Mouse (Mus musculus) midbrain, embryonic 12.5 days (tissue): Measurements from ENCODE around the gene Btbd16. TPM values are rescaled to one million over a fixed set of nuclear protein-coding genes. Genes with fewer than 3 reads are reported as not detected.

Experiments
- ATAC-seq: fragments of 200-750 bp; cut with Nextera tagmentation; 2 replicates; pipeline ENCODE4 v1.8.0; 2017; ENCODE audit warnings: low read depth, moderate TSS enrichment, moderate library complexity; ENCODE audit not compliant: low FRiP score
- H3K27ac ChIP-seq: fragments of 300-500 bp; sonication (generic); replicated peaks from 2 replicates; pipeline ENCODE4 v1.5.1; 2016; ENCODE audit warnings: mild to moderate bottlenecking
- H3K27me3 ChIP-seq: fragments of 300-500 bp; sonication (generic); 2 replicates; pipeline ENCODE4 v1.6.1; 2016; ENCODE audit warnings: mild to moderate bottlenecking
- H3K36me3 ChIP-seq: fragments of 300-500 bp; sonication (generic); 2 replicates; pipeline ENCODE4 v1.6.1; 2016
- H3K4me1 ChIP-seq: fragments of 300-500 bp; sonication (generic); 2 replicates; pipeline ENCODE4 v1.6.1; 2016
- H3K4me2 ChIP-seq: fragments of 300-500 bp; sonication (generic); replicated peaks from 2 replicates; pipeline ENCODE4 v1.6.1; 2016; ENCODE audit warnings: mild to moderate bottlenecking, moderate library complexity
- H3K4me3 ChIP-seq: fragments of 300-500 bp; sonication (generic); 2 replicates; pipeline ENCODE4 v1.5.1; 2016; ENCODE audit warnings: mild to moderate bottlenecking
- H3K9ac ChIP-seq: fragments of 300-500 bp; sonication (generic); replicated peaks from 2 replicates; pipeline ENCODE4 v1.6.1; 2016; ENCODE audit warnings: mild to moderate bottlenecking, moderate library complexity
- H3K9me3 ChIP-seq: fragments of 300-500 bp; sonication (generic); 2 replicates; pipeline ENCODE4 v1.6.1; 2016; ENCODE audit warnings: mild to moderate bottlenecking
- WGBS: fragments of 180-500 bp; shearing (Covaris S2); methylation state at CpG from one replicate; pipeline ENCODE4 v1.1.7; 2016; 5-methylcytosine and 5-hydroxymethylcytosine counted together
- polyA plus RNA-seq: library from polyadenylated mRNA; unstranded; fragments of >200 nt; fragmentation: Nextera tagmentation; extraction: Ambion mirVana; gene quantifications from 2 replicates; pipeline ENCODE4 v1.2.1, GENCODE M21; 2016

Btbd16 gene
- polyA plus RNA-seq, 1 experiment from 2014 or later: not detected

- 78% methylated on average over 5 of the region's 5 CpGs for WGBS
- H3K4me2 ChIP-seq: no peak overlapping the region
- no peak overlapping the region for H3K27ac ChIP-seq
- ATAC-seq: no peak
- no peak overlapping the region for H3K9ac ChIP-seq
- H3K4me1 ChIP-seq: no peaks in the 10 kb centered on the region
- no peaks in the 10 kb centered on the region for H3K27me3 ChIP-seq
- H3K9me3 ChIP-seq: no peaks in the 10 kb centered on the region
- no peak overlapping the region for H3K4me3 ChIP-seq
- no peaks in the 10 kb centered on the region for H3K36me3 ChIP-seq
Observed at GRCm38 (mm10) chr7:130780866-130781419, 7.1 kb downstream of the Btbd16 start.

- Histone ChIP-seq H3K36me3 (no peaks in the 10 kb centered on the region), H3K4me1 (no peaks in the 10 kb centered on the region), H3K4me3 (no peak overlapping the region), H3K4me2 (no peak overlapping the region), H3K27ac (no peak overlapping the region), H3K9me3 (no peaks in the 10 kb centered on the region), H3K9ac (no peak overlapping the region), H3K27me3 (no peaks in the 10 kb centered on the region)
- no peak for ATAC-seq
- WGBS: 88% methylated on average over 5 of the region's 5 CpGs
Observed at GRCm38 (mm10) chr7:130782501-130783050, 8.7 kb downstream of the Btbd16 start.

- Histone ChIP-seq H3K27ac (no peak overlapping the region), H3K9ac (no peak overlapping the region), H3K9me3 (no peaks in the 10 kb centered on the region), H3K36me3 (no peaks in the 10 kb centered on the region), H3K4me3 (no peak overlapping the region), H3K4me1 (no peaks in the 10 kb centered on the region), H3K27me3 (no peaks in the 10 kb centered on the region), H3K4me2 (no peak overlapping the region)
- ATAC-seq: no peak
- WGBS: 89% methylated on average over 12 of the region's 12 CpGs
Observed at GRCm38 (mm10) chr7:130785923-130786575, 12.2 kb downstream of the Btbd16 start.

- H3K9me3 ChIP-seq: no peaks in the 10 kb centered on the region
- no peak overlapping the region for H3K27ac ChIP-seq
- no peaks in the 10 kb centered on the region for H3K4me1 ChIP-seq
- no peaks in the 10 kb centered on the region for H3K27me3 ChIP-seq
- no peak overlapping the region for H3K4me2 ChIP-seq
- 85% methylated on average over 5 of the region's 5 CpGs for WGBS
- no peak overlapping the region for H3K4me3 ChIP-seq
- H3K9ac ChIP-seq: no peak overlapping the region
- no peaks in the 10 kb centered on the region for H3K36me3 ChIP-seq
- ATAC-seq: no peak
Observed at GRCm38 (mm10) chr7:130786708-130787107, 12.8 kb downstream of the Btbd16 start.

- Histone ChIP-seq H3K4me1 (no peaks in the 10 kb centered on the region), H3K36me3 (no peaks in the 10 kb centered on the region), H3K27me3 (no peaks in the 10 kb centered on the region), H3K4me2 (no peak overlapping the region), H3K4me3 (no peak overlapping the region), H3K27ac (no peak overlapping the region), H3K9ac (no peak overlapping the region), H3K9me3 (no peaks in the 10 kb centered on the region)
- 93% methylated on average over 4 of the region's 4 CpGs for WGBS
- ATAC-seq: no peak
Observed at GRCm38 (mm10) chr7:130787537-130787936, 13.7 kb downstream of the Btbd16 start.

GRCm38 (mm10) chr7:130788950-130789349 is 15.1 kb downstream of the Btbd16 start:
- H3K4me2 ChIP-seq: no peak overlapping the region
- no peak overlapping the region for H3K27ac ChIP-seq
- no peaks in the 10 kb centered on the region for H3K27me3 ChIP-seq
- no peak for ATAC-seq
- H3K9me3 ChIP-seq: no peaks in the 10 kb centered on the region
- no peak overlapping the region for H3K9ac ChIP-seq
- WGBS: 89% methylated on average over 3 of the region's 3 CpGs
- no peak overlapping the region for H3K4me3 ChIP-seq
- H3K4me1 ChIP-seq: no peaks in the 10 kb centered on the region
- no peaks in the 10 kb centered on the region for H3K36me3 ChIP-seq

- 87% methylated on average over 7 of the region's 7 CpGs for WGBS
- Histone ChIP-seq H3K27me3 (no peaks in the 10 kb centered on the region), H3K4me2 (no peak overlapping the region), H3K9me3 (no peaks in the 10 kb centered on the region), H3K27ac (no peak overlapping the region), H3K4me1 (no peaks in the 10 kb centered on the region), H3K4me3 (no peak overlapping the region), H3K9ac (no peak overlapping the region), H3K36me3 (no peaks in the 10 kb centered on the region)
- ATAC-seq: no peak
Observed at GRCm38 (mm10) chr7:130789456-130789855, 15.6 kb downstream of the Btbd16 start.

- Histone ChIP-seq H3K4me2 (no peak overlapping the region), H3K27ac (no peak overlapping the region), H3K9ac (no peak overlapping the region), H3K36me3 (no peaks in the 10 kb centered on the region), H3K4me3 (no peak overlapping the region), H3K4me1 (no peaks in the 10 kb centered on the region), H3K27me3 (no peaks in the 10 kb centered on the region), H3K9me3 (no peaks in the 10 kb centered on the region)
- ATAC-seq: no peak
- 79% methylated on average over 8 of the region's 9 CpGs for WGBS
Observed at GRCm38 (mm10) chr7:130793671-130794070, 19.8 kb downstream of the Btbd16 start.

- Histone ChIP-seq H3K27ac (no peak overlapping the region), H3K36me3 (no peaks in the 10 kb centered on the region), H3K9ac (no peak overlapping the region), H3K9me3 (no peaks in the 10 kb centered on the region), H3K27me3 (no peaks in the 10 kb centered on the region), H3K4me2 (no peak overlapping the region), H3K4me1 (no peaks in the 10 kb centered on the region), H3K4me3 (no peak overlapping the region)
- ATAC-seq: no peak
- WGBS: 61% methylated on average over 8 of the region's 8 CpGs
Observed at GRCm38 (mm10) chr7:130796786-130797185, 22.9 kb downstream of the Btbd16 start.

GRCm38 (mm10) chr7:130797524-130797923 is 23.7 kb downstream of the Btbd16 start:
- H3K36me3 ChIP-seq: no peaks in the 10 kb centered on the region
- H3K9ac ChIP-seq: no peak overlapping the region
- H3K9me3 ChIP-seq: no peaks in the 10 kb centered on the region
- WGBS: 93% methylated on average over 6 of the region's 6 CpGs
- no peaks in the 10 kb centered on the region for H3K4me1 ChIP-seq
- no peak overlapping the region for H3K27ac ChIP-seq
- ATAC-seq: no peak
- no peak overlapping the region for H3K4me2 ChIP-seq
- H3K4me3 ChIP-seq: no peak overlapping the region
- H3K27me3 ChIP-seq: no peaks in the 10 kb centered on the region

GRCm38 (mm10) chr7:130799418-130799817 is 25.5 kb downstream of the Btbd16 start:
- Histone ChIP-seq H3K4me3 (no peak overlapping the region), H3K4me1 (no peaks in the 10 kb centered on the region), H3K9ac (no peak overlapping the region), H3K27me3 (no peaks in the 10 kb centered on the region), H3K4me2 (no peak overlapping the region), H3K9me3 (no peaks in the 10 kb centered on the region), H3K27ac (no peak overlapping the region), H3K36me3 (no peaks in the 10 kb centered on the region)
- 84% methylated on average over 10 of the region's 10 CpGs for WGBS
- no peak for ATAC-seq

GRCm38 (mm10) chr7:130800681-130801080 is 26.8 kb downstream of the Btbd16 start:
- 71% methylated on average over 4 of the region's 4 CpGs for WGBS
- Histone ChIP-seq H3K4me2 (no peak overlapping the region), H3K4me1 (no peaks in the 10 kb centered on the region), H3K27ac (no peak overlapping the region), H3K27me3 (no peaks in the 10 kb centered on the region), H3K9ac (no peak overlapping the region), H3K36me3 (no peaks in the 10 kb centered on the region), H3K9me3 (no peaks in the 10 kb centered on the region), H3K4me3 (no peak overlapping the region)
- ATAC-seq: no peak
